8 mouse cellular contexts compared by ENCODE assay signal in genomic region chr17:22423952-22424617, GRCm38 (mm10). TPM values are rescaled to one million over a fixed set of nuclear protein-coding genes. Genes with fewer than 3 reads are reported as not detected.
DNase-seq lines count a peak whose midpoint lies in the region; ATAC-seq lines count a peak whose summit lies in the region.

TSS of gene Zfp946 (plus strand) at chr17:22424222.

- peak; percentile 73 to 79 for DNase-seq in adrenal gland, adult 18-20 months (ENCODE audit: low spot score in 2 of 2)
- DNase-seq in embryo, embryonic 10.5 days (ENCODE audit: low spot score), result peak; percentile 95
- peak; percentile 75 for DNase-seq in gastrocnemius, postnatal 14 days
- DNase-seq in induced T-regulatory cell, adult 2 months (ENCODE audit: low read depth), result peak; percentile 73
- peak; percentile 54 to 57 for DNase-seq in left cerebral cortex, adult 8-10 months (ENCODE audit: low spot score in 2 of 2)
- DNase-seq in right cerebral cortex, adult 18-20 months, result peak; percentile 77
- DNase-seq in urinary bladder, adult 2 months (ENCODE audit: low spot score), result peak; percentile 57

- ATAC-seq in megakaryocyte, adult 5-6 weeks (ENCODE audit: poor library complexity, severe bottlenecking), result peak; percentile 84

- intact Hi-C loops in gastrocnemius, postnatal 14 days (cut with DNase I; ENCODE audit: low total_unique reads), result no loop called here

RNA-seq across cellular contexts. Expression of gene Zfp946, which starts in this region (rescaled TPM):
- total RNA-seq in adrenal gland, adult 18-20 months (2021), result 1 to 10 TPM; 6.1 to 6.3 TPM
- 1 to 10 TPM; 3.4 to 3.5 TPM for total RNA-seq in gastrocnemius, postnatal 14 days (2021)
- 10 to 100 TPM; 11.6 to 15.9 (median 13.1) TPM for total RNA-seq in left cerebral cortex, adult 8-10 months (2022)
- 11.1 and 12.8 TPM in 2 replicates for total RNA-seq in megakaryocyte, adult 5-6 weeks (2015)
- 7.9 and 9.8 TPM in 2 replicates for total RNA-seq in megakaryocyte, adult 5-6 weeks (2017)
- polyA plus RNA-seq in urinary bladder, adult 2 months (2012; rRNA removed), result 7.3 and 7.7 TPM in 2 replicates

Comparison
In these comparisons a context has a peak if more than half of its experiments do, and no peak if none do; other contexts are left out.
1. Peak in every context shown above with its lines: DNase-seq and ATAC-seq.